Mouse (Mus musculus) megakaryocyte, embryonic 14.5 days (primary cell): ENCODE measurements at regions not wholly inside any gene's neighbourhood (a gene's known extent, or its start where the extent isn't known, plus 50 kb on each side); places are given as distances from the start of the nearest gene placed in this dataset.

Source experiments
- FLI1 ChIP-seq: IDR thresholded peaks from 2 replicates; pipeline ENCODE4 v1.6.1; 2012; ENCODE audit warnings: low read length, inconsistent platforms, mixed read lengths
- GATA1 ChIP-seq: IDR thresholded peaks from 3 replicates; pipeline ENCODE4 v1.6.1; 2012; ENCODE audit warnings: mixed read lengths, low read length, inconsistent platforms, borderline replicate concordance

- TF ChIP-seq FLI1 (0 out of 2 replicates have a peak, but pooled peaks have one; percentile 11), GATA1 (no peak)
Observed at GRCm38 (mm10) chr2:56454611-56455066, 669.2 kb downstream of the Nr4a2 start.
